ENCODE assay signal across 28 mouse cellular contexts in genomic region chr7:80987805-80988625, GRCm38 (mm10). TPM values are rescaled to one million over a fixed set of nuclear protein-coding genes. Genes with fewer than 3 reads are reported as not detected.
DNase-seq lines count a peak whose midpoint lies in the region; ATAC-seq and TF ChIP-seq lines count a peak whose summit lies in the region.
"Had no signal": no experiment of that assay in that cellular context is flagged by ENCODE, and none has a peak within 500 bp of the region (broad histone marks: within the 10 kb centered on the region; RNA-seq: fewer than 3 reads in every experiment).

No protein-coding gene starts in this region.

- intact Hi-C loops in left cerebral cortex, postnatal 25 days (cut with DNase I): no loop called here

- TF ChIP-seq POLR2A in thymus, adult 2 months (IDR thresholded peaks at IDR 0.05; ENCODE audit: control insufficient read depth, extremely low read depth, insufficient read depth, low read length, poor library complexity): no peak

- 57% methylated on average over 4 of the region's 4 CpGs for WGBS in heart, embryonic 10.5 days
- 24% methylated on average over 4 of the region's 4 CpGs for WGBS in liver, embryonic 16.5 days (ENCODE audit: insufficient replicate concordance)
- WGBS in thymus, adult 2 months: 89% methylated on average over 4 of the region's 4 CpGs

- H3K4me2 ChIP-seq in liver, embryonic 16.5 days (ENCODE audit: low read depth, low read length): no peak overlapping the region
- H3K4me2 ChIP-seq: heart, embryonic 15.5 days; hindbrain, embryonic 15.5 days; intestine, embryonic 15.5 days; limb, embryonic 15.5 days; midbrain, embryonic 13.5 days had no signal

- TF ChIP-seq CTCF in thymus, adult 2 months (IDR thresholded peaks at IDR 0.05; ENCODE audit: borderline replicate concordance, control insufficient read depth, extremely low read depth, insufficient read depth, low read length, poor library complexity): no peak

- H3K27me3 ChIP-seq in heart, embryonic 10.5 days (ENCODE audit: insufficient read depth, poor library complexity, severe bottlenecking): no peaks in the 10 kb centered on the region
- no peaks in the 10 kb centered on the region for H3K27me3 ChIP-seq in liver, embryonic 16.5 days (ENCODE audit: control insufficient read depth, insufficient read depth, low read depth, low read length)
- H3K27me3 ChIP-seq in thymus, adult 2 months (ENCODE audit: control insufficient read depth, insufficient read depth, low read length): no peaks in the 10 kb centered on the region
- H3K27me3 ChIP-seq: heart, embryonic 15.5 days; hindbrain, embryonic 15.5 days; intestine, embryonic 15.5 days; limb, embryonic 15.5 days; midbrain, embryonic 13.5 days had no signal

- H3K4me1 ChIP-seq in heart, embryonic 10.5 days: peaks cover 36% of the 10 kb centered on the region
- peaks cover 50% of the 10 kb centered on the region for H3K4me1 ChIP-seq in liver, embryonic 16.5 days (ENCODE audit: control insufficient read depth, low read depth, low read length)
- peaks cover 5% of the 10 kb centered on the region for H3K4me1 ChIP-seq in thymus, adult 2 months (replicated peaks; ENCODE audit: control insufficient read depth, insufficient read depth, low read length)

- H3K9ac ChIP-seq in liver, embryonic 16.5 days (ENCODE audit: low read depth, low read length): no peak overlapping the region
- H3K9ac ChIP-seq: heart, embryonic 15.5 days; hindbrain, embryonic 15.5 days; intestine, embryonic 15.5 days; limb, embryonic 15.5 days; midbrain, embryonic 13.5 days had no signal

- H3K36me3 ChIP-seq in heart, embryonic 10.5 days: 0 out of 2 replicates have a peak, but pooled peaks cover 3% of the 10 kb centered on the region
- H3K36me3 ChIP-seq in liver, embryonic 16.5 days (ENCODE audit: control insufficient read depth, insufficient read depth): no peaks in the 10 kb centered on the region
- H3K36me3 ChIP-seq in thymus, adult 2 months (ENCODE audit: control insufficient read depth, insufficient read depth, low read length): no peaks in the 10 kb centered on the region
- H3K36me3 ChIP-seq: embryonic facial prominence, embryonic 10.5 days; forebrain, embryonic 10.5 days; heart, embryonic 15.5 days; hindbrain, embryonic 15.5 days; intestine, embryonic 15.5 days; limb, embryonic 15.5 days; midbrain, embryonic 13.5 days had no signal

- DNase-seq in heart, embryonic 10.5 days (ENCODE audit: low spot score): no peak
- DNase-seq in heart, adult 11 months: no peak
- DNase-seq in testis, postnatal 14 days (ENCODE audit: low spot score): peak; percentile 38
- no peak for DNase-seq in testis, postnatal 10 days (ENCODE audit: low spot score)
- no peak for DNase-seq in left cerebral cortex, postnatal 25 days (ENCODE audit: low spot score in 2 of 2)
- DNase-seq in urinary bladder, postnatal 4 days (ENCODE audit: low spot score in 2 of 2): no peak
- no peak for DNase-seq in thymus, adult 2 months
- DNase-seq: adrenal gland, postnatal 14 days; cerebellum, adult 9-11 months; gastrocnemius, postnatal 14 days; heart, postnatal 36 days; left cerebral cortex, postnatal 4 days; right cerebral cortex, postnatal 25 days; thymus, adult 18-20 months; thymus, postnatal 4 days had no signal

- no peak; the same call in 1 of the 2 replicates for ATAC-seq in liver, embryonic 16.5 days (ENCODE audit: low read depth)
- ATAC-seq: forebrain, embryonic 16.5 days; intestine, embryonic 15.5 days; lung, postnatal 0 days; midbrain, embryonic 13.5 days had no signal

- no peak overlapping the region for H3K4me3 ChIP-seq in heart, embryonic 10.5 days
- H3K4me3 ChIP-seq in liver, embryonic 16.5 days (ENCODE audit: low read depth, low read length): no peak overlapping the region
- H3K4me3 ChIP-seq in thymus, adult 2 months (ENCODE audit: control insufficient read depth, insufficient read depth, low read length): no peak overlapping the region
- H3K4me3 ChIP-seq: embryonic facial prominence, embryonic 10.5 days; forebrain, embryonic 10.5 days; heart, embryonic 15.5 days; hindbrain, embryonic 15.5 days; intestine, embryonic 15.5 days; left cerebral cortex, adult 2 months; limb, embryonic 15.5 days; midbrain, embryonic 13.5 days had no signal

- peak overlapping the region; percentile 3; the same call in 1 of the 2 replicates for H3K27ac ChIP-seq in heart, embryonic 10.5 days
- H3K27ac ChIP-seq in liver, embryonic 16.5 days (ENCODE audit: low read length): peak overlapping the region; percentile 45
- H3K27ac ChIP-seq in thymus, adult 2 months (ENCODE audit: control insufficient read depth, insufficient read depth, low read length): no peak overlapping the region
- H3K27ac ChIP-seq: embryonic facial prominence, embryonic 10.5 days; forebrain, embryonic 10.5 days; heart, embryonic 15.5 days; hindbrain, embryonic 15.5 days; intestine, embryonic 15.5 days; kidney, postnatal 0 days; left cerebral cortex, adult 2 months; limb, embryonic 15.5 days; macrophage; midbrain, embryonic 13.5 days had no signal

- H3K9me3 ChIP-seq in heart, embryonic 10.5 days: no peaks in the 10 kb centered on the region
- no peaks in the 10 kb centered on the region for H3K9me3 ChIP-seq in liver, embryonic 16.5 days (replicated peaks; ENCODE audit: control insufficient read depth, low read length)
- H3K9me3 ChIP-seq: embryonic facial prominence, embryonic 10.5 days; forebrain, embryonic 10.5 days; heart, embryonic 15.5 days; hindbrain, embryonic 15.5 days; intestine, embryonic 15.5 days; limb, embryonic 15.5 days; midbrain, embryonic 13.5 days had no signal

RNA-seq across cellular contexts. Expression of gene Zfp592, which starts 5.5 kb away (rescaled TPM):
- polyA plus RNA-seq in heart, embryonic 10.5 days (2016; fragmentation: Nextera tagmentation; extraction: Ambion mirVana): 14.8 and 15.1 TPM in 2 replicates
- 7.1 and 8.1 TPM in 2 replicates for polyA plus RNA-seq in liver, embryonic 16.5 days (2015; fragmentation: Nextera tagmentation; extraction: Ambion mirVana)
- 10 to 100 TPM; 18.7 to 19.6 TPM for total RNA-seq in left cerebral cortex, postnatal 25 days (2021)
- polyA plus RNA-seq in thymus, adult 2 months (2012; rRNA removed): 45.0 and 46.2 TPM in 2 replicates

RNA-seq across cellular contexts. Expression of gene Sec11a, which starts 40.4 kb away (rescaled TPM):
- 167 and 206 TPM in 2 replicates for polyA plus RNA-seq in heart, embryonic 10.5 days (2016; fragmentation: Nextera tagmentation; extraction: Ambion mirVana)
- polyA plus RNA-seq in liver, embryonic 16.5 days (2015; fragmentation: Nextera tagmentation; extraction: Ambion mirVana): 98.7 and 99.0 TPM in 2 replicates
- total RNA-seq in left cerebral cortex, postnatal 25 days (2021): 10 to 100 TPM; 52.2 to 60.2 TPM
- polyA plus RNA-seq in thymus, adult 2 months (2012; rRNA removed): 92.1 and 107 TPM in 2 replicates
